Mouse (Mus musculus) adrenal gland, adult 2 months (tissue): ENCODE measurements at regions not wholly inside any gene's neighbourhood (a gene's known extent, or its start where the extent isn't known, plus 50 kb on each side); places are given as distances from the start of the nearest gene placed in this dataset.

Source experiments
- DNase-seq: peaks from one replicate; pipeline ENCODE4 v3.0.0; 2021

DNA sequence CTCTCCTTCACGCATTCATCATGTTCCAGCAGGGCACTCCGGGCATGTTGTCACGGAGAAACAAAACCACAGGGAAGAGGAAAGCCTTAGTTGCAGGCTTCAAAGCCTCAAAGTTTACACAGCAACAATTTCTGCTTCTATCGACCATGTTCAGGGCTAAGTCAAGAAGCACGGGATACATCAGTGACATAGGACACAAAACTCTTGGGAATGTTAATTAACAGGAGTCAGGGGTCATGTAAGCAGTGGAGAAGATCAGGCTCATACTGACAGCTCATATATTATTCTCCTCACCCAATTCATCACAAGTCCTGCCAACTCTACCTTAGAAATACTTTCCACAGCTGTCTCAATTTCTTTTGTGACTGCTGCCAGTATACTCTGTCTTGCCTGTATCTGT lies 133.0 kb upstream of the Btbd3 start:
- no peak for DNase-seq

DNA sequence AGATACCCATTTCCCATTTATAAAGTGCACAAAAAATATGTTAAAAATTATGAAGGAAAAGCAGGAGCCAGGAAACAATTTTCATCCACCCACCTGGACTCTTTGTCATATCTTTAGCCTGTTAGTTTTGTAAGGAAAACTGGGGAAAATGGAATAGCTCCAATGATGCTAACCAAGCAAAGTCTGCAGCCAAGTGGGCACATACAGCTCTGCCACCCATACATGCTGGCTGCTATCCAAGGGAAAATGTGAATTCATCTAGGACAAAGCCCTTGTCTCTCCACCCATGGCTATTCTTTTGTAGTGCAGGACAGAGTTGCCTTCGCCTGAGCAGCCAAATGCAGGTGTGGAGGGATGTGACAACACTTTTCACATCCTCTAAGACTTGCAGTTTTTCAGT lies 135.5 kb upstream of the Btbd3 start:
- DNase-seq, result no peak

DNA sequence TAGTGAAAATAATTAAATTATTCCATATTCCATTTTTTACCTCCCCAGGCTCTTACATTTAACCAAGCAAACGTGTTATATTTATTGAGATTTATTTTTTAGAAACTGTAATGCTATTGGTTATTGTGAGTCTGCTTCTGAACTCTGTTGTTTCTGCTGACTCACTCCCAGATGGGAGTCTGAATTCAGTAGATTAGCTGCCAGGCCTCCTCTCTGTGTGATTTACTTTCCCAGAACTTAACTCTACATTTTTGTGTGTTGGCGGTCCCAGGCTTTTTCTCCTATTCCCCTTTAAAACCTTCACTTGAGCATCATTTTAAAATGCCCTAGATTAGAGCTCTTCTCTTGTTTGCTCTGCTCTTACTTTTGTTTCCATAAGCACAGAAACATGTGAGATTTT lies 136.2 kb upstream of the Btbd3 start:
- no peak for DNase-seq

DNA sequence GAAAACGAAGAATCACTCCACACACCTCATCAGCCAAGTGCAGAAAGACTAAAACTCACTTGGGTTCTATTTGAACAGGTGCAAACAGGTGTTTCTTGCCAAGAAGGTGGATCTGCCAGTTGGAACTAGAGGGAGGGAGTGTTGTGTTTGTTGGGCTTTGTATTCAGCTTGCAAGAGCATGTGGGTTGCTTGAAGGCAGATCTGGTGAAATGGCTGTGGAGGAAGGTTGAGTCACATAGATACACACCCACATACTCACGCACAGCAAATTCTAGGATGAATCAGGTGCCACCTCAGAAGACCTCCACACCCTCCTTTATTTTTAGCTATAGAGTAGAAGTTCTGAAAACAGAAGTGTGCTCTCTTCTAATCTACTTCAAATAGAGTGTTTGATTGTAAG lies 156.6 kb upstream of the Btbd3 start:
- no peak for DNase-seq

DNA sequence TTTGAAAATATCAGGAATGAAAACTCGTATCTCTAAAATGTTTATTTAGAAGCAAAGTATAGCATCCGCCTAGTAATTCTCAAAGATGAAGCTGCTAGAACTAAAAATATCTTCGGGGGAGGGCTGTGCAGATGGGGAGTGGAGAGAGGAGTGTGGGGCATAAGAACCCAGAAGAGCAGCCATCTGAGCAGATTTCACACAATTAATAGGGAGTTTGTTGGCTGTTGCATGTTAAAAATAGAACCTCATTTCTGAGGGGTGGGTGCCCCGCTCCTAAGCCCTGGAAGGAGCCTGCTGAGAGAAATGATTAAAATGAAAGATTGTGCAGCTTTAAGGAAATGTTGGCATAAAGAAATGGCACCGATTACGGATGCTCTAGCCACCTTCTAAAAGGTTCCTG lies 171.0 kb upstream of the Btbd3 start:
- no peak for DNase-seq

DNA sequence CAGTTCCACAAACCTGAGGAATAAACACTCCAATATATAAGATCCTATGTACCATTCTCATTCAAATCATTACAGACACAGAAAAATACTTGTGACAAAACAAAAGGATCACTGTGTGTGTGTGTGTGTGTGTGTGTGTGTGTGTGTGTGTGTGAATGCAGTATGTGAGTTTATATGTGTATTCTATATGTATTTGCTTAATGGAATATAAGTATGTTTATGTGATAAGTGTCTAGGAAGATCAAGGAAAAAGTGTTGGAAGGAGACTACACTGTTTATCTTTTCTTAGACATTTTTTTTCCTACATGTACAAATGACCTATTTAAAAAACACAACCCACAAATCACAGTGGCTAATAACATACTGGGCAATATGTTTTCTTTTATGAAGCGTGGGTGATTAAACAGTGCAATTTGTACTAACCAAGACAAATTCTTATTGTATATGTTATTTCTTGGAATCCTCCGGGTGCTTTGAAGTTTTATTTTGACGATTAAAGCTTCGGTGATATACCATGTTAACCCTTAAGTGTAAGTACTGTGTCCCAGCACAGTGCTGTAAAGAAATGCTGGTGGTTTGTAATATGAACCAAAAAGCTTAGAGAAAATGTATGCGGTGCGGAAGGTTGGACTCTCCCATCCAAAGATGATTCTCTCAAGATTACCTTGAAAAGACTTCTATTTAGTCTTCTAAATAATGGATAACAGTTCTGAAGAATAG lies 171.6 kb upstream of the Btbd3 start:
- DNase-seq, result no peak

DNA sequence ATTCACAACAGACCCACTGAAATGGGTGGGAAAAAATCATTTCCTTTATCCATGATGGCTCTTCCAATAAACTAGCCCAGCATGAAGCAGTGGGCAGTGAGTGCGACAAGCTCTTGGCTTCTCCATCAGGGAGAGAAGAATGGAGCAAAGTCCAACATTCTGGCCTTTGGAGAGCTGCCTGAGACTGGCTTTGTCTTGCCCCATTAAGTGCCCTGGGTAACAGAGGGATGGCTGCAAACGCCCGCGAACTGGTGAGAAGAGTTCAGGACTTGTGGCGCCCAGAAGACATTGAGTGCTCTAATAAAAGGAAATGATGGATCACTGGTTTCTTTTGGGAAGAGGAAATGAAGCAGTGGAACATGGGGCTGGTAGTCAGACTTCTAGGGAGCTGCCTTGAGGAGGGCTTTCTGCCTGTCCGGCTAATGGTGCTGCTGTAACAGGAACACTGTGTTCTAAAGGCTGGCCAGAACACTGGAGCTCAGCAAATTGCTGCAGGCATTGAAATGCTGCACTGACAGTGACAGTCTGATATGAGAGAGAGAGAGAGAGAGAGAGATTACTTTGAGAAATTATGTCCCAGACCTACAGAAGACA lies 182.2 kb upstream of the Btbd3 start:
- DNase-seq, result no peak

DNA sequence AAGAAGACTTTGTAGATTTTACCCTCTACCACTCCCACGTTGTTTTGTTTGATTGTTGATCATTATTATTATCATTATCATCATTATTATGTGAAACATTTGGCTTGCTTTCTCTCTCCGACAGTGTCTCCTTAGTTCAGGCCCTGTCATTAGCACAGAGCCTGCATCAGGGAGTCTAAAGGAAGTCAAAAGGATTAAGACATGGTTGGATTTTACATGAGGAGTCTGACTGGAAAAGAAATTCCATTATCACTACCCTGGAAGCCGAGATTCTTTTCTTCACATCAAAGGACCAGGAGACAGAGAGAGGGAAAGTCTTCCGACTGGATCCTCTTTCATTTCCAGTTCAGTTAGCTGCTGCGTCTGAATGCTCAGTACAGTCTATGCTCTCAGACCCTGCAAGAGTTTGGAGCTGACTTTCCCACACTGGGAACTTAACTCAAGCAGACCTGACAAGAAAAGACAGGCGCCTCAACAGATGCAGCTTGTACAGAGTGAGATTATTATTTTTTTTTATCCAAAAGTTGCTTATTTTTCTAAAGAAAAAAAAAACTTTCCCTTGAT lies 184.1 kb upstream of the Btbd3 start:
- no peak for DNase-seq

DNA sequence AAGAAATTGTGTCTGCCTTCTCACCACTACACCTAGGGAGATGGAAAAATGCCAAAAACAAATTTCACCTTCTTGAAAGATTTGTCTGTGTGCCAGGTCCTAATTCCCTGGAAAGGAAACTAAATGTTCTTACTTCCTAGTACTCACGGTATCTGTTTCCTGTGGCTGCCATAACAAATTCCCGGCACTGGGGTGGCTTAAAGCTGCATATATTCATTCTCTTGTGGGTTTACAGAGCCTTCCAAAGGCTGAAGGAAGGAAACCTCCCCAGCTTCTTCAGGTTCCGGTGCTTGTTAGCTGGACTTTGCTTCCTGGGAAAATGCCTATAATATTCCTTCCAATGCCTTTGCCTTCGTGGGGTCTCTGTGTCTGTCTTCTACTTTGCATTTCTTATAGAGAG lies 203.3 kb upstream of the Btbd3 start:
- DNase-seq, result no peak

DNA sequence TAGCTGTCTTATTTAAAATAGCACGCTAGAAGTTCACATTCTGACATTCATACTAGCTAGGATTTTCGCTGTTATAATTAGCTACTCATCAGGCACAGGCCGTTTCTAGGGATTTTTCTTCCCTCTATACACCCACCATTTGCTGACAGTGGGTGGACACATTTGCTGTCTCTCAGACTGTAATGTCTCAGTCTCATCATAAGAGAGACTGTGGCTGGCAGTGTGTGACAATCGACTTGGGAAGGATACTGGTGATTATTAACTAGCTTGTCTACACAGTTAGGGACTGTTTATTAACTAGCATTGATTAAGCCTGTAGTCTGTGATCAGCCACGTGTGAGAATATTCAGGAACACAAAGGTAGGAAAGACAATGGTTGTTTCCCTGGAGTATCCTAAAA lies 208.0 kb upstream of the Btbd3 start:
- no peak for DNase-seq

DNA sequence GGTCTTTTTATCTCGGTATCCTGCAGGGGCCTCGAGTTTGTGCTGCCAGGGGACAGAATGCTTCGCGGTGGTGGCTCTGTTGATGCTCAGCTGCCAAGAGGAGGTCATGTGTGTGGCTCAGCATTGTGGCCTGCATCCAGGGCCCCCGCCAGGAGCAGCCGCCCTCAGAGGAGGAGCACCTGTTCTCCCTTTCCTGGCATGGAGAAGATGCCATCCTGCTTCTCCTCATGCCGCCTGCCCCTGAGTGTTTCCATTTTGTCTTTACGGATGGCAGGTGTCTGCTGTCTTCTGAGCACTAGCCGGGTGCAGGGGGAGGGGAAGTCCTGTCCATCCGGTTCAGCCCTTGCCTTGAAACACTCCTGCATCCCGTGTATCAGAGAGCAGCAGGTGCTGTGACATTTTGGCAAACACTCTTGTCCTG lies 208.6 kb upstream of the Btbd3 start:
- DNase-seq, result no peak

DNA sequence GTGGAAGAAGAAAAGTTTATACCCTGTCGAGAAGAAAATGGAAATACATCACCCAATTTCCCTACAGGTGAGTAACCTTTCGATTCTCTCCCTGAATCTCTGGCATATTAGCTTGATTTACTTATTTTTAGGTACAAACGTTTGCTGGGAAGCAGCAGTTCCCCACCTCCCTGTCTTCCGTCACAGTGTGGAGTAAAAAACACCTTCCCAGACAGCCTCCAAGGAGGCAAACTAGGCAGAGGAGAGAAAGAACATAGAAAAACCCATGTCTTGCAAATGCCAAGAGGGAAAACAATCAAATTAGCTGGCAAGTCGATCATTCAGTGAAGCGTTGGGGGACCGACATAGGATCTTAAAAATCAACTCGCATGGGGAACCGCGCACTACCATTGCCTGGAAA lies 209.0 kb upstream of the Btbd3 start:
- no peak for DNase-seq

DNA sequence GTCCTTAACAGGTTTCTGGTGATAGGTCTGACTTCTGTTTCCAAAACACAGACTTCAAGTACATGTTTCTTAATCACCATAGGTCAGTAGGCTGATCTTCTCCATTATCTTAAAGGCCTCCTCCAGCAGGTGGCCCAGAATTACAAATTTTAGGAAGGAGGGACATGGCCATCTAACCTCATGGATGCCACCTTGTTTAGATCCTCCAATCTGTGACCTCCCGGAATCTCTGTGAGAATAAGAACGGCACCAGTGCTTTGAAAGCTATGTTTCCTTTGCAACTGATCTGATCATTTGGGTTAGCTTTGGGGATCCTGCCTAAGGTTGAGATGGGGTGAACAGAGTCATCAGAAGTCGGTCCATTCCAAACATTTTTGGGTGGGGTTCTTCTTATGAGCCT lies 209.4 kb upstream of the Btbd3 start:
- no peak for DNase-seq

DNA sequence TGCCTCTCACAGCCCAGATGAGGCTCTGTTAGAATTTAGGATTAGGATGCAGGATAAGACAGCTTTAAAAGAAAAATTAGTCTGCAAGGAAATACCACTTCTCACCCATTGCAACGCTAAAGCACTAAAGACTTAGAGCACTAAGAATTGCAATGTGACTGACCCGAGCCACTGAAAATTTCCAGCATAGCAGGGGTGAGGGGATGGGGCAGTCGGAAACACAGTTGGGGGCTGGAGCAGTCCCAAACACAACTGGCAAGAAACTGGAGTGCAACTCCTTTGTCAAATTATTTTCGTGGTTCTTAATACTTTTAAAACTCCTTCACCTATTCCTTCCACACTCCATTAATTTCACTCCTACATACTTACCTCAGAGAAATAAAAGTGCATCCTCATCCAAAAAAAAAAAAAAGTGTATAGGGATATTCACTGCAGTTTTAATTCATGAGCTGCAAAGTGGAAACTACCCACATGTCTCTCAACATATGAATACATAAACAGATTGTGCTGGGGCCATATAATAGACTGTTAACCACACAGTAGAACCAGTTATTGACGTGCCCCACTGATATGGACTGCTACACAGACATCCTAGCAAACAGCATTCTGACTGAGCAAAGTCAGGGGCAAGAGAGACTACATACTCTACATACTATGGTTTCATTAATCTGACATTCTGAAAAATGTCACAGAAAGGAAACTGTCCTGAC lies 210.3 kb upstream of the Btbd3 start:
- DNase-seq, result no peak

DNA sequence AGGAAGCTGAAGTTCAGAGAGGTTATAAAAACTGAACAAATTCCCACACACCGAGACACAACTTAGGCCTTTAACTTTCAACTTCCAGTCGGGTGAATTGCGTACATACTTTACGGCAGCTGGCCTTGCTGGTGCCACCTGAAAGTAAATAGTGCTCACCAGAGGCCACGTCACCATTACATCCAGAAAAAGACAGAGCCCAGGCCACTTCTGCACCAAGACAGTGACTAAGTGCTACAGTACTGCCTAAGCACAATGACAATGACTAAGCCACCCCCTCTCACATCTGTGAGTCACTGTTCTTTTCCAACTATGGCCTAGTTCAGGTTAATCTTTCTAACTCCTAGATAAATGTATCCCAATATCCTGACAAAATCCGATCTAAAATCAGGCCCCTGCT lies 215.7 kb upstream of the Btbd3 start:
- DNase-seq, result peak; percentile 67

DNA sequence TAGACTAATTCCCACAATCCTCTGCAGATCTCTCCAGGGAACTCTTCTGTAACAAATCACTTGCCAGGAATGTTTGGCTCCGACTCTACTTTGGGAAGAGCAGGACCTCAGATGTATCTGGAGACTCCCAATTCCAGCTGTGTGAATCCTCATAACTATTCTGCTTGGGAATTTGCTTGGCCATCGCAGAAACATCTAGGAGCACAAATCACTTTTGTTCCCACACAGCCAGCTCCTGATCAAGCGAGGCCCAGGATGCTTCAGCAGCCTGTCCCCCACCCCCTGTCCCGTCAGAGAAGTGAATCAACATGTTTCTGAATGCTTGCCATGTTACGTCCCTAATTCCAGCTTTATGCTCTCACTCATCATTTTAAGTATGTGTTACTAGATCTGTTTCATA lies 216.1 kb upstream of the Btbd3 start:
- no peak for DNase-seq

DNA sequence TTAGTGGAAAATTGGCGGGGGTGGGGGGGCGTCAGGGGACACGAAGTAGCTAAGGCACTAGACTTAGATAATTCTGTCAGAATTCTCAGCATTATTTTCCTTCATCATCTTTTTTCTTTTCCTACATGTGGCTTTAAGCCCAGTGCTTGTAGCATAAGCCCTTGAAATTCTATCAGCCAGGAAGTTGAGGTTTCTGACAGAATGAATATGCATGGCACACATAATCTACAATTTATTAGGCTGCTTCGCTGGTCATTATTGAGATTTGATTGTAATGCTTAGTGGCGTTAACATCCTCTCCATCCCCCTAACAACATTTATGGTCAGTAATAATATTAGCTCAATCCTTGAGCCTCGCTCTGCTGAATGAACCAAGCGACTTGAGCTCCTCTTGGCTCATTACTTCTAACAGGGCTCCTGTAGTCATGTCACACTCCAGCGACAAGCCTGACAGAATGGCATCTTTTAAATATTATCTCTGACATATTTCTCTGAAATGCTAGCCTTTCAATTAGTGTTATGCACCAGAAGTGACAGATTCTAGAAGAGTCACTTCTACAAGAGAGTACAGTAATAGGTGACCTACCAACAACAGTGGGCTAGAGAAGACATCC lies 222.1 kb upstream of the Btbd3 start:
- no peak for DNase-seq

DNA sequence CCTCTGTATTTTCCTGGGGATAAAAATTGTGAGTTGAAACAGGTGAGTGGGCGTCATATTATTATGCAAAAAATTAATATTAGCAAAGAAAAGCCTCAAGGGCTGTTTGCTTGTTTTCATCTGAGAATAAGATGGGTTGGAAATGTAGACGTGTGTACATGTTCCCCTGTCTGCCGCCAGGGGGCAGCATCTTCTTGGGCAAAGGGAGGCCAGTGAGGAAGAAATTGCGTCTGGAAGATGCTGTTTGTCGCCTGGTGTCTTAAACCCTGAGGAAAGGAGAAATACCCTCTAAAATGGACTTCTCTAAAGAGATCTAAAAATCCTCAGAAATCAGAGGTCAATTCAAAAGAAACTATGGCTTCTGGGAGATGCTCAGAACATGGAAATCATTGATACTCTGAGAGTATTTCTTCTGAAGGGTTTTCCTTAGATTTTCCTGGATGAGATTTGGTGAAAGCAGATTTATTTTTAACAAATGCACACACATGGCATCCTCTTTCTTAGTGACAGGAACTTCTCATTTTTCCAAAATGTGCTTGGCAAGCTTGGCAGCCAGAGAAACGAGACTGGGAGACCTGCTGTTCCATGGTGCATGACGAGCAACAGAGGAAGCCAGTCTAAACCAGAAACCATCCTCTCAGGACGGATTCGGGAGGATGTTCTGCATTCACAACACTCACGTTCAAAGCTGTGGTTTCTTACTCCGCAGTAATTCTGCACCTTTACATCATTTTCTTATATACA lies 222.8 kb upstream of the Btbd3 start:
- peak; percentile 68 for DNase-seq

DNA sequence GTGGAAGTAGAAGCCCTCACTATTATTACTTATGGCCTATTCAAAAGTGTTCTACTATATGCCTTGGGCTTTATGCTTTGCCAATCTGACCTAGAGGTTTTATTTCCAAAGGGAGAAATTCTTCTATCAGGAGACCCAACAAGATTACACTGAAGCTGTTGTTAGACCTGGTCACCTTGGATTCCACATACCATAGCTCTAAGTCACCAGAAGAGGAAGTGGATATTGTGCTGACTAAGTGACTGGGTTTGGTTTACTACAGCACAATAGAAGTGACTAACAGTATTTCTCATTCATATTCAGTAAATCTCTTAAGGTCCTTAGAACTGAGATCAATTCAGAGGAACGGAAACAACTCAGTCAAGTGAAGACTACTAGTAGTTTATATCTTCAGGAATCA lies 229.0 kb upstream of the Btbd3 start:
- DNase-seq, result no peak

DNA sequence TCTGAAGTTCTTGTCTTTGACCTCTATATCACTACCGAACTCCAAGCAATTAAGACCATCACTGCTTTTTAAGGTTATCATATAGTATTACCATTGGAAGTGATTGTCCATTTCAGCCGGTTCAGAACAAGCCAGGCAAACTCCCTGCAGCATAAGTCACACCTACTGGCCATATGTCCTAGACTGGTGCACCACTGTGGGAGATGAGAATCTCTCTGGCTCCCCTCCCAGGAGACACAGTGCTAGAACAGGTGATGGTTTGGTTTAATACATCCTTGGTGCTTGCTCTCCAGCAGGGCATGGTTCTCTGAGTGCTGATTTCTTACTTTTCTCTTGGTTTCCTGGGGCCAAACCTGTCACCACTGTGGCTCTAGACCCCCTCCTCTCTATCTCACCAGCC lies 232.8 kb upstream of the Btbd3 start:
- no peak for DNase-seq

DNA sequence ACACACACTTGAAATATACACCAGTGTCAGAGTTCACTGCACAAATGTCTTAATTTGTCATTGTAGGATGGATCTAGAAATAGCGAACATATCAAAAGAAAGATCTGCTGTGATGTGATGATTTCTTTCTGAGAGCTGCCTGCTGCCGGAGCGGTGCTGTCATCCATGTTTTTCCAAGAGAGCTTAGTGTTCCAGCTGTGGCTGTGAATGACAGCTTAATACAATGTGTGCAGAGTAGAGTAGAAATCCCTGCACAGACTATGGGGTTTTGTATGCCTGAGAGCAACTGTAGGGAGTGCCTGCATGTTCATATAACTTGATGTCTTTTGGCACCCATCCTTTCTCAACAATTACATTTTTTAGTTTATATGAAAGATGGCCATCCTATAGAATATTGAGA lies 274.6 kb upstream of the Btbd3 start:
- no peak for DNase-seq

DNA sequence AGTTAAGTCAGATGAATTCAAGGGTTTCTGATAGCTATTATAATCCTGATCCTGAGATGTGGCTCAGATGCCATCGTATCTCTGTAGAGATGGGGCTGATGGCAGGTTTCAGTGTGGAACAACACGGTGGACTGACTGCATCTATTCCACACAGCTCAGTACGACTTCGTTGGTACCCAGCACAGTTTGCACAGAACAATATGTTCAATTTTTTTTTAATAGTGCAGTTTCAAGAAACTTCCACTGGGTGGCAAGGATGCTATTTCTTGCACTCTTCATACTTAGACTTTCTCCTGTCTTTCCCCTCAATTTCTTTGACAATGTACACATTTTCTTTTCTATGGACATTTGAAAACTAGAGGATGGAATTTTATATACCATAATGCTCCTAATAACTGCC lies 278.6 kb upstream of the Btbd3 start:
- DNase-seq, result no peak
